Comparison of ENCODE assay signal across 10 mouse cellular contexts in genomic region chr5:86190770-86191169, GRCm38 (mm10). TPM values are rescaled to one million over a fixed set of nuclear protein-coding genes. Genes with fewer than 3 reads are reported as not detected.
DNase-seq lines count a peak whose midpoint lies in the region; ATAC-seq and TF ChIP-seq lines count a peak whose summit lies in the region.
"Had no signal": no experiment of that assay in that cellular context is flagged by ENCODE, and none has a peak within 500 bp of the region (broad histone marks: within the 10 kb centered on the region; RNA-seq: fewer than 3 reads in every experiment).

No protein-coding gene starts in this region.

- no peaks in the 10 kb centered on the region for H3K27me3 ChIP-seq in heart, adult 2 months (ENCODE audit: control insufficient read depth, insufficient read depth, low read length)
- no peaks in the 10 kb centered on the region for H3K27me3 ChIP-seq in liver, postnatal 0 days (ENCODE audit: insufficient read depth, low read length)
- H3K27me3 ChIP-seq: embryonic facial prominence, embryonic 15.5 days; lung, embryonic 15.5 days had no signal

- no peaks in the 10 kb centered on the region for H3K9me3 ChIP-seq in liver, postnatal 0 days (ENCODE audit: low read length)
- H3K9me3 ChIP-seq: embryonic facial prominence, embryonic 15.5 days; lung, embryonic 15.5 days had no signal

- H3K36me3 ChIP-seq in heart, adult 2 months (ENCODE audit: control insufficient read depth, insufficient read depth, low read length): no peaks in the 10 kb centered on the region
- H3K36me3 ChIP-seq in liver, postnatal 0 days (replicated peaks; ENCODE audit: insufficient read depth, low read length): no peaks in the 10 kb centered on the region
- H3K36me3 ChIP-seq: embryonic facial prominence, embryonic 15.5 days; lung, embryonic 15.5 days had no signal

- no peak overlapping the region for H3K27ac ChIP-seq in heart, adult 2 months
- no peak overlapping the region for H3K27ac ChIP-seq in liver, postnatal 0 days (ENCODE audit: low read depth)
- H3K27ac ChIP-seq: embryonic facial prominence, embryonic 15.5 days; lung, embryonic 15.5 days had no signal

- no peak overlapping the region for H3K4me3 ChIP-seq in heart, adult 2 months
- H3K4me3 ChIP-seq in liver, postnatal 0 days (ENCODE audit: low read depth, low read length): no peak overlapping the region
- H3K4me3 ChIP-seq: embryonic facial prominence, embryonic 15.5 days; lung, embryonic 15.5 days had no signal

- 23% methylated on average over 5 of the region's 5 CpGs for WGBS in heart, adult 2 months
- WGBS in liver, postnatal 0 days (ENCODE audit: insufficient replicate concordance): 28% methylated on average over 5 of the region's 5 CpGs

- H3K79me2 ChIP-seq in heart, adult 2 months (replicated peaks; ENCODE audit: control insufficient read depth, insufficient read depth, low read length): no peaks in the 10 kb centered on the region

- peak; percentile 62 for TF ChIP-seq CTCF in heart, adult 2 months (IDR thresholded peaks at IDR 0.05)
- peak; percentile 76 for TF ChIP-seq CTCF in liver, postnatal 0 days (IDR thresholded peaks at IDR 0.05; ENCODE audit: low read depth)

- intact Hi-C loops in heart, adult 2 months (cut with DNase I): loop anchor here (1.0 to 5.0 kb wide), 2 partner anchors 123 to 221 kb away; partner anchors contain the start of gene Cenpc1
- intact Hi-C loops in heart, postnatal 25 days (cut with DNase I): loop anchor here (2.0 kb wide), 1 partner anchor 220 kb away; no protein-coding TSS in a partner anchor

- no peak for TF ChIP-seq EP300 in heart, adult 2 months (IDR thresholded peaks at IDR 0.05; ENCODE audit: insufficient read depth, low read depth, low read length)
- TF ChIP-seq EP300 in liver, postnatal 0 days (IDR thresholded peaks at IDR 0.05; ENCODE audit: low read depth): no peak

- no peak overlapping the region for H3K4me2 ChIP-seq in liver, postnatal 0 days (ENCODE audit: low read depth, low read length)
- H3K4me2 ChIP-seq: embryonic facial prominence, embryonic 15.5 days; lung, embryonic 15.5 days had no signal

- TF ChIP-seq POLR2A in heart, adult 2 months (IDR thresholded peaks at IDR 0.05; ENCODE audit: insufficient read depth, low read depth, low read length): no peak

- peak; percentile 86 for ATAC-seq in common myeloid progenitor, adult 5-6 weeks (replicated peaks; ENCODE audit: low read depth, poor library complexity, severe bottlenecking)
- ATAC-seq in liver, postnatal 0 days: peak; percentile 49; the same call in 1 of the 2 replicates

- no peak overlapping the region for H3K9ac ChIP-seq in heart, adult 2 months (ENCODE audit: low read depth, low read length)
- no peak overlapping the region for H3K9ac ChIP-seq in liver, postnatal 0 days (replicated peaks)
- H3K9ac ChIP-seq: embryonic facial prominence, embryonic 15.5 days; lung, embryonic 15.5 days had no signal

- peak in 1 of 2 experiments; percentile 10 for DNase-seq in heart, adult 2 months
- no peak for DNase-seq in heart, postnatal 25 days (ENCODE audit: low spot score)
- peak; percentile 51 for DNase-seq in testis, postnatal 10 days (ENCODE audit: low spot score)
- no peak for DNase-seq in testis, postnatal 14 days (ENCODE audit: low spot score)
- no peak for DNase-seq in liver, postnatal 0 days
- no peak for DNase-seq in ovary, postnatal 10 days (ENCODE audit: low spot score)
- no peak for DNase-seq in frontal cortex, postnatal 14 days (ENCODE audit: low spot score in 2 of 2)

- no peaks in the 10 kb centered on the region for H3K4me1 ChIP-seq in heart, adult 2 months (ENCODE audit: control insufficient read depth, insufficient read depth, low read length)
- H3K4me1 ChIP-seq in liver, postnatal 0 days (ENCODE audit: insufficient read depth): no peaks in the 10 kb centered on the region
- H3K4me1 ChIP-seq: embryonic facial prominence, embryonic 15.5 days; lung, embryonic 15.5 days had no signal

RNA-seq across cellular contexts. Expression of gene Gnrhr, which starts 6.9 kb away (rescaled TPM):
- under 1 TPM; 0.34 to 0.45 TPM for total RNA-seq in heart, adult 2 months (2021)
- 0.14 TPM in 1 of 2 replicates, not detected in the other for polyA plus RNA-seq in heart, adult 2 months (2012; rRNA removed)
- under 1 TPM; 0.47 to 0.59 TPM for total RNA-seq in heart, postnatal 25 days (2021)
- total RNA-seq in common myeloid progenitor, adult 5-6 weeks (2017): not detected in 2 replicates
- polyA plus RNA-seq in liver, postnatal 0 days (2015; fragmentation: Nextera tagmentation; extraction: Ambion mirVana): not detected in 2 replicates
- polyA plus RNA-seq: embryonic facial prominence, embryonic 15.5 days had no signal

RNA-seq across cellular contexts. Expression of gene Uba6, which starts 18.2 kb away (rescaled TPM):
- 1 to 10 TPM; 6.3 to 8.8 TPM for total RNA-seq in heart, adult 2 months (2021)
- polyA plus RNA-seq in heart, adult 2 months (2012; rRNA removed): 1.4 and 3.3 TPM in 2 replicates
- 1 to 10 TPM; 7.0 to 7.2 TPM for total RNA-seq in heart, postnatal 25 days (2021)
- total RNA-seq in common myeloid progenitor, adult 5-6 weeks (2017): 26.3 and 29.4 TPM in 2 replicates
- polyA plus RNA-seq in liver, postnatal 0 days (2015; fragmentation: Nextera tagmentation; extraction: Ambion mirVana): 1.9 and 2.0 TPM in 2 replicates
